Mouse (Mus musculus) cerebellum, postnatal 14 days (tissue): ENCODE measurements around the gene Dmrt1.
A peak's percentile ranks its signal among the peaks of the same experiment; 100 is the strongest.

Experiments used
- DNase-seq, 2 experiments: peaks; one replicate each; pipeline ENCODE4 v3.0.0; 2021; ENCODE audit warnings: mixed read lengths in 2 of 2

Gene Dmrt1

GRCm38 (mm10) chr19:25505360-25506196 lies at the start of gene Dmrt1:
Gene Dmrt1, plus strand, starts transcription at chr19:25505618.
- DNase-seq: peak; percentile 13

DNA sequence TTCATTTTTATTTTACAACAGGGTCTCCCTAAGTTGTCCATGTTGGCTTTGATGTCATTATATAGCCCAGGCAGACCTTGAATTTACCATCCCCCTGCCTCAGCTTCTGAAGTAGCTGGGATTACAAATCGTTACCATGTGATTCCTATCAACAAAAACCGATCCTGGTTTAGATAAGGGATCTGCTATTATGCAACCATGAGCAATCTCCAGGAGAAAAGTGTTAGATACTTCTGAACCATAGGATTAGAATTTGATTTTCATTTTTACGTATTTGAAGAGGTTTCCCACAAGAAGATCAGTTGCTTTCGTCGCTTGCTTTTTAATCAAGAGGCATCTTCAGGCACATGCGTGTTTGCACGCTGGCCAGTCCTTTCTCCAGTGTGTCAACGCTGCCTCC lies 44.7 kb upstream of the Dmrt1 start:
- no peak for DNase-seq

DNA sequence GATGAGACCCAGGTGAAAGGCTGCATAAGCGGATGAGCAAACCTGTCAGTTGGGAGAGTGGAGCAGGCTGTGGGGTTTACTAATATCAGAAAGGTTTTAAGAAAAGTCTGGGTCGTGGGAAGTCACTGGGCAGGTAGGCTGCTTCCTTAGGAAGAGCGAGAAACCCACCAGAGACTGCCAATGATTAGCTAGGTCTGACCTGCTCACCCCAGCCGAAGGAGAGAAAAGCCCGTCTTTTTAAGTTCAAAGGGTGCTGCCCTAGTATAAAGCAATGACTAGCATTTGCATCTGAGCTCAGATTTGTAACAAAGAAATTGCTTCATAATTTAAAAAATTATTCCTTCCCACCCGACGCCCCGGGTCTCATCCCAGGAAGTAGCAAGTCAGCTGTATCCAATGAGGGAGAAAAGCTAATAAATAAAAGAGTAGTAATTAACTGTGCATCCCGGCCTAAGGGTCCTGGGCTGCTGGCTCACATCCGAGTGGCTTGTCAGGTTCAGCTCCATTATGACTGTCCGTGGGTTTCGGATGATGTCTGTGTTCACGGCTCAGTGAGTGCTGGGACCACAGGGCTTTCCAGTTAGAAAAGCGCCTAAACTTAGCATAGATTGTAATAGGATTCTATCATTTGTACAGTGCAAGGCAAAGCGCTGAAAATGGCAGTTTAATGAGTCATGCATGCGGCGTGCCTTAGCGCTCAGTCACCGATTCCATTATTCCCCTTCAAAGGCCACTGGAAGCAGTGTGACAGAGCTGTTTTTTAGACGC lies 43.7 kb upstream of the Dmrt1 start:
- DNase-seq: no peak

DNA sequence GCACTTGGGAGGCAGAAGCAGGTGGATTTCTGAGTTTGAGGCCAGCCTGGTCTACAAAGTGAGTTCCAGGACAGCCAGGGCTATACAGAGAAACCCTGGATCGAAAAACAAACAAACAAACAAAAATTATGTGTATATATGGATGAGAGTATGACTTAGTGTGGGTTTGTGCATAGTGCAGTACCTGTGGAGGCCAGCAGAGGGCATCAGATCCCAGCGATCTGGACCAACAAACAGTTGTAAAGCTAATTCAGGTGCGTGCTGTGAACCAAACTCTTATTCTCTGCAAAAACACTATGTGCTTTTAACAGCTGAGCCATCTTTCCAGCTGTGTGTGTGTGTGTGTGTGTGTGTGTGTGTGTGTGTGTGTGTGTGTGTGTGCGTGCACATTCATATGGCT lies 29.6 kb upstream of the Dmrt1 start:
- peak; percentile 8 to 33 for DNase-seq

DNA sequence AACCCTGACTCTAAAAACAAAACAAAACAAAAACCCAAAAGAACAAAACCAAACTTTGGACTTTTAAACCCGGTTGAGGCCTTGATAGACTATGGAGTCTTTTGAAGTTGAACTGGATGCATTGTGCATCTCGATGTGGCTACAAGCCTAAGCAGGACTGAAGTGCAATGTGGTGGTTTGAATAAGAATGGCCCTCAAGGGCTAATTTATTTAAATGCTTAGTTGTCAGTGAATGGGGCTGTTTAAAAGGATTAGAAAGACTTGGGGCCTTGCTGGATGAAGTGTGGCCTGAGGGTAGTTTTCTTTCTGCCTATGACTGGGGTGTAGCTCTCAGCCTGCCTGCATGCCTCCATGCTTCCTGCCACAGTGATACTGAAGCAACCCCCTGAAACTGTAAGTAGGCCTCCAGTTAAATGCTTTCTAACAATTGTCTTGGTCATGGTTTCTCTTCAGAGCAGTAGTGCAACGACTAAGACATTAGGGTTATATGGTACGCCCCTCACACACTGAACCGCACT lies 26.2 kb upstream of the Dmrt1 start:
- no peak for DNase-seq

GRCm38 (mm10) chr19:25480820-25481219 lies 24.6 kb upstream of the Dmrt1 start:
- no peak for DNase-seq

GRCm38 (mm10) chr19:25486561-25486960 lies 18.9 kb upstream of the Dmrt1 start:
- DNase-seq: no peak

- DNase-seq: no peak
Measured at GRCm38 (mm10) chr19:25487350-25487749, 18.1 kb upstream of the Dmrt1 start.

DNA sequence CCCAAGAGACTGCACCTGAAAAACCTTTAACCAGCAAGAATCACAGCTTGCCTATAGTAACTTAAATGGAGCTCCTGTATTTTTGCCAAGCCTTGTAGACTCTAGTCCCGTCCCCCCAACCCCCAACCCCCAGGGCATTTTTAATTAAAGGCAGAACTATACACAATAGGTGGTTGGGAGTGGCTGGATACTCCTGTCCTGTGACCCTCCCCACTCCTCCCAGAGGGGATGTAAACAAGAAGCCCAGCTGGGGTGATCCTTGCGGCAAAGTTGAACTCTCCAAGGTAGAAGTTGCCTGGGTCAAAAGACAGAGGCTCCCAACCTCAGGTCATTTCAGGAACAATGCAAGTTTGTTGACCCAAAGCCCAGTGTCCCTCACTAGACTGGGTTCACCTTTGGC lies 16.9 kb upstream of the Dmrt1 start:
- DNase-seq: no peak

- DNase-seq: no peak
Measured at GRCm38 (mm10) chr19:25489546-25489945, 15.9 kb upstream of the Dmrt1 start.

GRCm38 (mm10) chr19:25497434-25497833 lies 8.0 kb upstream of the Dmrt1 start:
- DNase-seq: no peak

DNA sequence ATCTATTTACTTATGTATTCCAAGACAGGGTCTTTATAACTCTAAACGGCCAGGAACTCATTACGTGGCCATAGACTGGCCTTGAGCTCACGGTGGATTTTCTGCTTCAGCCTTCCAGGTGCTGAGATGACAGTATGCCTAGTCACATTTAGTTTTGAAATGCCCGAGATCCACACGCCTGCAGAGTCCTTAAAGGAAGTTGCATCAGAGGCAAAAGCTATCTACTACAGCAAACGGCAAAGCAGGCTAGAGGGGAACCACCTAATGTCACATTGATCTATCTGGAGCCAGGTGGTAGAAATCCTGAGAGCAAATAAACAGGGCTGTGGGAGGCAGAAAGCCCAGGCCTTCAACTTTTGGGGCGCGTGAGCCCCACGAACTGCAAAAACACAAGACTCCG lies 540 bp upstream of the Dmrt1 start:
- no peak for DNase-seq

GRCm38 (mm10) chr19:25506616-25507015 lies 1.2 kb downstream of the Dmrt1 start:
- peak in 1 of 2 experiments; percentile 6 for DNase-seq

DNA sequence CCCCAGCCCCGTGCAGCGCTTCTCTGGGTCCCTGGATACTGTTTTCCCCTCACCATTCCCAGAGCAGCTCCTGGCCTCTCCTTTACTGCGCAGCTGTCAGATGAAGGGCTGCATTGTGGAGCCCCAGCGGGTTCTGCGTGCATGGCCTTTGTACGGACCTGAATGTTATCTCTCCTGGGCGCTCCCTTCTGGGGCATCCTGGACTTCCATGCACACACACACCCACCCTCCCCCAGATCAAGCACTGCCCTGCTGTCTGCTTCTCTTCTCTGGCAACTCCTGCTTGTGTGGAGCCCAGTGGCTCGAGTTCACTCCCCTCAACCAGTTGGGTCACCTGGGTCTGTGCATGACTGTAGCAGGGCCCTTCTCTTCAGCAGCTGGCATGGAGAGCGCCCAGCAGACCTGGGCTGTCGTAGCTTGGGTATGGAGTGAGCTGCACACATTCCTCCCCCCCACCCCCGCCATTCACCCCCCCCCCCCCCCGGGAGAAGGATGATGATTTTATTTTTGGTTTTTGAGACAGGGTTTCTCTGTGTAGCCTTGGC lies 9.6 kb downstream of the Dmrt1 start:
- DNase-seq: no peak

DNA sequence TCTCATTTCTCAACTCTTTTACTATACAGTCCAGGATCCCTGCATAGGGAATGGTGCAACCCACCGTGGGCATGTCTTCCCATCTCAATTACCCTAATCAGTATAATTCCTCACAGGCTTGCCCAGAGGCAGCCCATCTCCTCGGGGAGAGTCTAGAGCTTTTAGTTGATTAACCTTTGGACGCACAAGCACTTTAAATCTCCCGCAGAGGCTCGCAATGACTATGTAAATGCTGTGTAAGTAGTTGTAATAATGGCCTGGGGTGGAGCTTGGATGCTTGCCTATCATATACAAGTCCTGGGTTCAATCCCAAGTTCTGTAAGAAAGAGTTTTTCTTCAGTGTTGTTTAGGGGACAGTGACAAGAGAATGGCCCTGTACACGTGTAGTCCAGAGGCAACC lies 18.7 kb downstream of the Dmrt1 start:
- DNase-seq: no peak

DNA sequence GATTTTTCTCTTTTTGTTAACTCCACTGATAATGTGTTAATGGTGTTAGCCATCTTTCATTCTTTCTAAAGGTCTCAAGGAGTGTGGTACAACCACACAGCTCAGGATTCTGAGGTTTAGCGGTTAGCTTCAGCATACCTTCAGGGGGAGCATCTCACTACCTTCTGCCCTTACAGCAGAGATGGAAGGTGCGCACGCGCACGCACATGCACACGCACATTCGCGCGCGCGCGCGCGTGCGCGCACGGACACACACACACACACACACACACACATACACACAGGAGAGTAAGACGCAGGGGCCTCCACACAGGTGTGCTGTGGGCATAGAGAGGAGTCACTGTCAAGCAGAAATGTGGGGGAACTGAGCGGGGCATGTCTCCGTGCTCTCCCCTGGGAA lies 20.3 kb downstream of the Dmrt1 start:
- DNase-seq: no peak

GRCm38 (mm10) chr19:25529673-25530072 lies 24.3 kb downstream of the Dmrt1 start:
- peak in 1 of 2 experiments; percentile 16 for DNase-seq

DNA sequence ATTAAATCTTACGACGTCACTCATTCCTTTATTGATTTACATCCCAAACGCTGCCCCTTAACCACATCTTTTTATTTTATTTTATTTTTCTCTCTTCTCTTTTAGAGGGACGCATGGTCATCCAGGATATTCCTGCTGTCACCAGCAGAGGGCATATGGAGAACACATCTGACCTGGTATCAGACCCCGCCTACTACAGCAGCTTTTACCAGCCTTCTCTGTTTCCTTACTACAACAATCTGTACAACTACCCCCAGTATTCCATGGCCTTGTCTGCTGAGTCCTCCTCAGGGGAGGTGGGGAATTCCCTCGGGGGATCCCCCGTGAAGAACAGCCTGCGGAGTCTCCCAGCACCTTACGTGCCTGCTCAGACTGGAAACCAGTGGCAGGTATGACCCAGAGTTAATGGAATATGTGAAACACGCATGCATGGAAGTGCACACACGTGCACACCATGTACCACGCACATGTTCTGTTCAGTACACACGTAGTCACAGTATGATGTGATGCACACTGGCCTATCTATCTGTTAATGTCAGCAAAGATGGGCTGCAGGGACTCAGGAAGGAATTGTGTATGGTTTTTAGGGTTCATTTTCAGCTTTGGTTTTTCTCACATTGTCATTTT lies 40.4 kb downstream of the Dmrt1 start:
- peak; percentile 64 to 71 for DNase-seq

DNA sequence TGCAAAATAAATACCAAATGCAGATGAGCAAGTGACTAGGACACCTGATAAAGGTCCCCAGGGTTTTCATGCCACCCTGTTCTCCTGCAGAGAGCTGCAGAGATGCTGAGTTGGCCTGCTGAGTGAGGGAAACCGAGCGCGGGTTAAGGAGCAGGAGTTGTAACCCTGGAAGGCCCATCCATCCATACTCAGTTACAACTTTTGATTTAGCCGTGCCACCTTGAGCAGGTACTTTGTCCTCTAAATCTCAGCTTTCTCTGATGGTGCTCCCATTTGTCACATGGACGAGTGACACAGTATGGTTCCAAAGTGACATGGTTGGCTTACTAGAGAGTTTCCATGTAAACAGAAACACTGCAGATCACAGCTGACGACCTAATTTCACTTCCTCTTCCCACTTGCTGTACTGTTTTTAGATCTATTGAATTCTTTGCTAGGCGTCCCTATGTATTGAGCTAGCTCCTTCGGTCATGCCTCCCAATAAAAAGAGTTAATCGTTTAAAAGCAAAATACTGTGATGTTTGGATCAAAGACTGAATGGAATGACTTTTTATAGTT lies 41.7 kb downstream of the Dmrt1 start:
- DNase-seq: no peak

DNA sequence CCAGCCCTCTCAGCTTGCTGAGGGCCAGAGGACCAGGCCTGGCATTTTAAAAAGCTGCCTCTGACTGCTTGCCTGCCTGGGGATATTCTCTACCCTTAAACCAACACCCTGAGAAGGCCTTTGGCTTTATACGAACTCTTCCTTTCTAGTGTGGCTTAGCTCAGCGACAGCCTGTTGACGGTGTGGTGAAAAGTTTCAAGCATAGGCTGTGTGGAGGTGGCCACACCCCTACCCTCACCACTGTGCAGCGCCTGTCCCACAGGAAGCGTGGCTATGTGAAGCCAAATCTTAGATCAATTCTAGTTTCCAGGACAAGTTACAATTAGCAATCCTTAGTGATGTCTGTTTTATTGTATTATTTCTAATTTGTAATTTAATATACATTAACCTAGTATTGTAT lies 44.9 kb downstream of the Dmrt1 start:
- no peak for DNase-seq

DNA sequence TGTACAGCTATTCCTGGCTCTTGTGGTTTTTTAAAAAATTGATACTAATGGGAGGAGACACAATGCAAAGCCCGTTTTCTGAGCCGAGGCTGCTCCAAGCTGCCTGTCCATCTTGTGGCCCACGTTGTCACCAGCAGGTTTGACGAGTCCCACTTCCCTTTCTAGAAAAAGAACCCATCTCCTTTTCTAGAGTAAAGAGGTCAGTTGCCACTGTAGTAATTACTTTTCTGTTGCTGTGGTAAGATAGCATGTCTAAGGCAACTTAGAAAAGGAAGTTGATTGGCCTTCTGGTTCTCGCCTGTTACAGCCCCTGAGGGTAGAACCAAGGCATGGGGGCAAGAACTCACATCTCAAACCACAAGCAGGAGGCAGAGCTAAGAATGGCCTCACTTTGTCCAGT lies 45.6 kb downstream of the Dmrt1 start:
- no peak for DNase-seq

- DNase-seq: no peak
Measured at GRCm38 (mm10) chr19:25564430-25564829, 59.0 kb downstream of the Dmrt1 start.

DNA sequence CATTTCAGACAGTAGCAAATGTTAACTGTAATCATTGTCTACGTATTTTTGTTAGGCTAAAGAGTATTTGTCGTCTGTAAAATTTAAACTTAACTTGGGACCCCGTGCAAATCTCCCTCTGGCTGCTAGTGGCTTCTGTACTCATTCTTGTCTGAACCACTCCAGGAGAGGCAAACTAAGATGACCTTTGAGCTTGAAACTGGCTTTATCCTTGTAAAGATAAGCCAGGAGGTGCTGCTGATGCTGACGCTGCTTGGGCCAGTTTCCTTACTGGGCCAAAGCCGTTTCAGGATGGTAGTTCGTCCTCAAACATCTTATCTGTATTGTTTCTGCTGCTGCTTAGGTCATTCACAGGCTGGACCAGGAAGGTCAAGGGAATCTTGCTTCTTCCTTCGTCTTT lies 64.4 kb downstream of the Dmrt1 start:
- DNase-seq: no peak
